Mouse (Mus musculus) embryonic fibroblast, embryonic 13.5 days (primary cell): ENCODE results near the gene Dtl.

Source experiments
- CTCF ChIP-seq: IDR thresholded peaks from 2 replicates; pipeline ENCODE4 v1.5.1; 2011; ENCODE audit warnings: mild to moderate bottlenecking, control low read depth, low read length, moderate library complexity, borderline replicate concordance; ENCODE audit not compliant: insufficient read depth
- POLR2A ChIP-seq: IDR thresholded peaks from 2 replicates; pipeline ENCODE4 v1.6.1; 2011; ENCODE audit warnings: low read depth, mild to moderate bottlenecking, control low read depth, low read length, moderate library complexity

- TF ChIP-seq CTCF (no peak), POLR2A (no peak)
Measured at GRCm38 (mm10) chr1:191521395-191521794, 53.9 kb downstream of the Dtl start.
